Mouse (Mus musculus): ENCODE results near the gene Taf1d.

DNA sequence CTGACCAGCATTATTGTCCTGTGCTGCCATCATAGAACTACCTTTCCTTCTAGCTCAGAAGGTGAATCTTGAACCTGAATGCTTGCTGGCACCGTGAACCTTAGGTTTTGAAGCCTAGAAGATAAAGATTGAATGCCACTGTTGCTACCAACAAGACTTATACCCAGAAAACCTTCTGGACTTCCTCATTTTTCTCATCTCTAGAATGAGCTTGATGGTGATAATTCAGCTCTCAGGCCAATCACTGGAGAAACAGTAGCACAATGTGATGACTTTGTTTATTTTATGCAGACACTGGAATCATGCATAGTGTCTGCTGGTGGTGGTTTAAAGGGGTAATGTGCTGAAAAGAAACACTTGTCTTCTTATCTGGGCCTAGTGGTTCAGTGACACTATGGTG lies 58.8 kb downstream of the Taf1d start:
- TF ChIP-seq POLR2A (IDR thresholded peaks at IDR 0.05; ENCODE audit: insufficient read depth, low read depth, low read length), result no peak
- TF ChIP-seq CTCF (IDR thresholded peaks at IDR 0.05; ENCODE audit: insufficient read depth, low read depth, low read length), result no peak
